Mouse (Mus musculus) adrenal gland, postnatal 14 days (tissue): ENCODE measurements around the gene Setd1a. TPM values are rescaled to one million over a fixed set of nuclear protein-coding genes. Genes with fewer than 3 reads are reported as not detected.

Experiments used
- DNase-seq: peaks from one replicate; pipeline ENCODE4 v3.0.0; 2021; ENCODE audit warnings: mixed read lengths
- total RNA-seq: library from RNA; stranded (reverse); gene quantifications from 2 replicates; pipeline ENCODE4 v1.2.3, GENCODE M21; 2021

The Setd1a gene
- total RNA-seq, 1 experiment from 2014 or later = 37.7 TPM

GRCm38 (mm10) chr7:127766851-127767609 is 9.4 kb upstream of the Setd1a start:
- no peak for DNase-seq

GRCm38 (mm10) chr7:127767671-127768345 is 8.7 kb upstream of the Setd1a start:
- no peak for DNase-seq

GRCm38 (mm10) chr7:127768346-127768996 is 8.0 kb upstream of the Setd1a start:
- peak; percentile 40 for DNase-seq

DNA sequence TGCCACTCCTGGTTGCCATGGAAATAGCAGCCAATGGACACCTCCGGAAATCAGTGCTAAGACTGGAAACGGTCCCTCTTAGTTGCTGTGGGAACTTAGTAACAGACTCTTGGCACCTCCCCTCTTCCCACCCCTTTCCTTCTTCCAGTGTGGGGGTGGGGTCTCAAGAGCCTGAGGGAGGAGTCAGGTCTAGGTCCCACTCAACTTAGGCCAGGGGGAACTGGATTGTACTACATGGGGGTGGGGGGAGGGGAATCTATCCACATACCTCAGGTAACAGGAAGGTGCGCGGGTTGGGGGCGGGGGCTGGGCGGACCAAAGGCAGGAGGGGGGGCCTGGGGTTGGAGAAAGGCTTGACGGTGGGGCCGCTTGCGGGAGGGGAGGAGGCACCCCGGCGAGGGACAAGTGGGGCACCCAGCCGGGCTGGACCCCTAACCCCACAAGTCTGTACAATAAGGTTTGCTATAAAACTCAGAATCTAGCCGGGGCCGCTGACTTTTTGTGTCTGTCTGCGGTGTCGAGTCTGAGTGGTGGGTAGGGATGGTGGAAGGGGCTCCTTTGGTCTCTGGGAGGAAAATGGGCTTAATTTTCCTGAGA is 7.4 kb upstream of the Setd1a start:
- peak; percentile 97 for DNase-seq

GRCm38 (mm10) chr7:127769651-127770038 is 6.8 kb upstream of the Setd1a start, which contains the start of gene Orai3:
Gene Orai3 (plus strand): TSS chr7:127769815.
- DNase-seq = peak; percentile 93

DNA sequence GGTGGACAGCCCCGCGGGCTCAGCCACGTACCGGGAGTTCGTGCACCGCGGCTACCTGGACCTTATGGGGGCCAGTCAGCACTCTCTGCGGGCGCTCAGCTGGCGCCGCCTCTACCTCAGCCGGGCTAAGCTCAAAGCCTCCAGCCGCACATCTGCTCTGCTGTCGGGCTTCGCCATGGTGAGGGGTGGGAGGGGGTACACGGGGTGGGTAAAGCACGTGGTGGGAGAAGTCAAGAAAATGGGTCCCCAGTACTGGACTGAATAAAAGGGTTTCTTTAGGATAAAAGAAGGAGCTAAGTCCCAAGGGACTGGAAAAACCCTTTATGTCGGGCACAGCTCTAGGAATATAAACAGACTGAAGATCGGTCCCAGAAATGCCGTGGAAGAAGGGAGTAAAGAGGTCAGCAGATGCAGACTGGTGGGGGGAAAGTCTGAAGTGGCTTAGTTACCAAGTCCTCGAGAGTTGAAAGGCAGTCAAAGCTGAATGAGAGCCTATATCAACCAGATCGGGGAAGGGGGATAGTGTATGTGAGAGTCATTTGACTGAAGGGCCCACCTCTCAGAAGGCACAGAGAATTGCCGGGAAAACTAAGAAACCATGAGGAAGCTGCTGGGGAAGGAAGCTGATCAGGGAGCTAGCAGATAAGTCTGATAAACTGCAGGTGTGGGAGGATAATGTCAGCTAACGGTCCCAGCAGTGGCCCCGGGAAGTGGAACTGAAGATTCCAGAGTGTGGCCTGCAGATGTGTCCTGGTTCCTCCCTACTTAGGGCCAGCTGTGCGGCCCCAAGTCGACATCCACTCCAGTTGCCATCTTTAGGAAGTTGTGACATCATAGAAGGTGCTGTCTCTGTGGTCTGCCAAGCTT is 6.2 kb upstream of the Setd1a start:
- peak; percentile 18 for DNase-seq

DNA sequence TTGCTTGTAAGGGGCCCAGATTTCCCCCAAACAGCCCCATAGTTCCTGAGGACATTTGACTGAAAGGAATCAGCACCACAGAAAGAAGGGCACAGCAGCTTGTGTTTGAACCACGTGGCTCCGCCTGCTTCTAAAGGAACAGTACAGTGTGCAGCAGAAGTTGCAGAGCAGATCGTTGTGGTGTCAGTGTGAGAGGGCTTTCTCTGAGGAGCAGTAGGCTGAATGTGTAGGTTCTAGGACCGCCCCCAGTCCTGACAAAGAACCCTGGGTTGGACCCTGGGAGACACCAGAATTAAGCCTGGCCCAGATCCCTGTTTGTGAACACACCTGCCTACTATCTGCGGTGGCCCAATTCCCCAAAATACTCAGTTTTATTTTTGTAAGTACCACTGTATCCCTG is 5.2 kb upstream of the Setd1a start:
- no peak for DNase-seq

GRCm38 (mm10) chr7:127772080-127772479 is 4.4 kb upstream of the Setd1a start:
- no peak for DNase-seq

DNA sequence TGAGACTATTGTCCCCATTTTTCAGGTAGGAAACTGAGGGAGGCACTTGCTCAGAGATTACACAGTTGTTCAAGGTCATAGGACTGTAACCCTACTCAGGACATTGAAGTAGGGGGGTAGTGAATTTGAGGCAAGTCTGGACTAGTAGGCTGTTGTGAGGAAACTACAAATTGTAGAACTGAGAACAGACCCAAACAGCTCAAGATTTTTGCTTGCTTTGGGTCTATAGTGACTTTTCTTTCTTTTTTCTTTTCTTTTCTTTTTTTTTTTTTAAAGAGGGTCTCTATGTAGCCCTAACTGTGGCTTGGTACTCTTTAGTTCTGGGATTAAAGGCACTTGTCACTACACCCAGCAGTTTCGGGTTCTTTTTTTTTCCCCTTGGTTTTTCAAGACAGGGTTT is 3.9 kb upstream of the Setd1a start:
- no peak for DNase-seq

- DNase-seq = peak; percentile 90
Measured at GRCm38 (mm10) chr7:127773664-127774384, 2.6 kb upstream of the Setd1a start.

GRCm38 (mm10) chr7:127775837-127776236 is 633 bp upstream of the Setd1a start:
- peak; percentile 27 for DNase-seq

DNA sequence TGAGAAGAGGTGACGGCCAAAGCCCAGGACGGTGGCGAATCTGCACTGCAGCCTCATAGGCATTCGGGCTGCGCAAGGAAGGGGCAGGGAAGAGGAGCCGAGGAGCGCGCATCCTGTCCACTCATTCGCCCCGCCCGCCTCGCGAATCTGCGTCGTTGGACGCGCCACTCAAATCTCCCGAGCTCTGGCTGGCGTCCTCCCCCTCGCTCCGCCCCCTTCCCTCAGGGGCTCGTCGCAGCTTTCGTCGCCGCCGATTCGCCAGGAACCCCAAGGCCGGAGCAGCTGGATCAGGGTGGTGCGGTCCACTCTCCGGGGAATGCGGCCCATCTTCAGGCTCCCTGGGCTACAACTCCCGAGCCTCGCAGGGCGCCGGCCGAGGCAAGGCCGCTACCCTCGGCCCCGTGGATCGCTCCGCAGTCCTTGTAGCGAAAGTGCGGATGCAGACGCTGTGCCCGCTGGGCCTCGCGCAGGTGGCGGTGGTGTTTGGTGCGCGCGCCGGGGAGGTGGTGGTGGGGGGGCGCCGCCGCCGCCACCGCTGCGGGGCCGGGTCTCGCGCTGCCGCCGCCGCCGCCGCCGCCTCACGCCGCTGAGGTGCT is 506 bp downstream of the Setd1a start:
- peak; percentile 99 for DNase-seq

DNA sequence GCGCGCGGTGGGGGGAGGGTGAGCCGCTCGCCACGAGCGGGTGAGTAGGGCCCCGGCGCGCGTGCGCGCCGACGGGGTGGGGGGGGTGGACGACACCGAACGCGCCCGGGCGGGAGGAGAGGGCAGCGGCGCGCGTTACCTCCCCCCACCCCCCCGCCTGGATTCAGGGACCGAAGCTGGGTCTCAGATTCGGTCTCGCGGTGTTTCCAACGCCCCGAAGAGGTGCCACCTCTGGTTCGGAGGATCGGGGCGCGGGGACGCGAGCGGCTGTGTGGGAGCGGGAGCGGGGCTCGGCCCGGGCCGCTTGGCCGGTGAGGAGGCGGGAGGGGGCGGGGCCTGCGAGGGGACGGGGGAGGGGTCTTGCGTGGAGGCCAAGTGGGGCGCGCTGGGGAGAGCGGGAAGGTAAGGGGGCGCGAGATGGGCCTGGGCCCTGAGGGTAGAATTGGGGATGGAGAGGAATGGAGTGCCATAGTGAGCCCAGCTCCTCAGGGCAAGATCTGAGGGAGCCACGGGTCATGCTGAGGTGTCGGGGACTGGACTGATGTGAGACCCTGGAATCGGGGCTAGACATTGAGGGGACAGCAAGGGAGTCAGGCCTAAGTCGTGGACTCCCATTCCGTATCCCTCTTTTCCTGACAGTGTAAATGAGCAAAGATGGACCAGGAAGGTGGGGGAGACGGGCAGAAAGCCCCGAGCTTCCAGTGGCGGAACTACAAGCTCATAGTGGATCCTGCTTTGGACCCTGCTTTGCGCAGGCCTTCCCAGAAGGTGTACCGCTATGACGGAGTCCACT is 1.2 kb downstream of the Setd1a start:
- peak; percentile 83 for DNase-seq

GRCm38 (mm10) chr7:127778350-127778749 is 1.9 kb downstream of the Setd1a start:
- DNase-seq = no peak

DNA sequence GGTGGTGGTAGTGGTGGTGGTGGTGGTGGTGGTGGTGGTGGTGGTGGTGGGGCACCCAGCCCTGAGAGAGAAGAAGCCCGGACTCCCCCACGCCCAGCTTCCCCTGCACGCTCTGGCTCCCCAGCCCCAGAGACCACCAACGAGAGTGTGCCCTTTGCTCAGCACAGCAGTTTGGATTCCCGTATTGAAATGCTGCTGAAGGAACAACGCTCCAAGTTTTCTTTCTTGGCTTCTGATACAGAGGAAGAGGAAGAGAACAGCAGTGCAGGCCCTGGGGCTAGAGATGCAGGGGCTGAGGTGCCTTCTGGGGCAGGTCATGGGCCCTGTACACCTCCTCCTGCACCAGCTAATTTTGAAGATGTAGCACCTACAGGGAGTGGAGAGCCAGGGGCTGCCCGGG is 8.8 kb downstream of the Setd1a start, which contains the start of gene Gm49388:
Gm49388 (plus strand) TSS at position 301 of the 400 bp plus-strand sequence.
- DNase-seq = no peak

DNA sequence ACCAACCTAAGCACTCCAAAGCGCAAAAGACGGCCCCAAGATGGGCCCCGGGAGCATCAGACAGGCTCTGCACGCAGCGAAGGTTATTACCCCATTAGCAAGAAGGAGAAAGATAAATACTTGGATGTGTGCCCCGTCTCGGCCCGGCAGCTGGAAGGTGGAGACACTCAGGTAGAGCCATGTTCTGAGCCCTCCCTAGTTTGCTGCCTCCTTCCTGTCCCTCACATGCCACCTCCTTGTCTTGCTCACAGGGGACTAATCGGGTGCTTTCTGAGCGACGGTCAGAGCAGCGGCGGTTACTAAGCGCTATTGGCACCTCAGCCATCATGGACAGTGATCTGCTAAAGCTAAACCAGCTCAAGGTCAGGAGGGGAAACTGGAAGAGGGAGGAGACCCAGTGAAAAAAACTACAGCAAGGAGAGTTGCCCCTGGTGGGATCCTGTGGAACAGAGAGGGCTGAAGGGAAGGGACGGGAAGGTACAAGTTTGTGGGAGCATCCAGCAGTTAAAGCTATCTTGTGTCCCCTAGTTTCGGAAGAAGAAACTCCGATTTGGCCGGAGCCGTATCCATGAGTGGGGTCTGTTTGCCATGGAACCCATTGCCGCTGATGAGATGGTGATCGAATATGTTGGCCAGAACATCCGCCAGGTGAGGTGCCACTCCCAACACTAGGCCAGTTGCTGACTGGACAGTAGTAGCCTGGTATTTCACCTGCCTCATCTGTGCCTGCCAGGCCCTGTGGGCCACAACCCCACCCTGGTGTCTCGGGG is 20.8 kb downstream of the Setd1a start:
- no peak for DNase-seq

GRCm38 (mm10) chr7:127798591-127798990 is 22.1 kb downstream of the Setd1a start:
- no peak for DNase-seq

DNA sequence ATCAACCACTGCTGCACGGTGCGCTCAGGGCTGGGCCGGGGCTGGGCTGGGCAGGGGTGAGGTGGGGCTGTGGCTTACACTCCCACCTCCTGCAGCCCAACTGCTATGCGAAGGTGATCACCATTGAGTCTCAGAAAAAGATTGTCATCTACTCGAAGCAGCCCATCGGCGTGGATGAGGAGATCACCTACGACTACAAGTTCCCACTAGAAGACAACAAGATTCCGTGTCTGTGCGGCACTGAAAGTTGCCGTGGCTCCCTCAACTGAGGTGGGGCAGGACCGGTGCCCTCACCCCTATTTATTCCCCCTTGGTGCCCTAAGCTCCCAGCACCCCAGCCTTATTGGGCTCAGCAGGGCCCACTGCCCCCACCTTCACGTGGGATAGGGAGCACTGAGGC is 22.7 kb downstream of the Setd1a start:
- DNase-seq = no peak

DNA sequence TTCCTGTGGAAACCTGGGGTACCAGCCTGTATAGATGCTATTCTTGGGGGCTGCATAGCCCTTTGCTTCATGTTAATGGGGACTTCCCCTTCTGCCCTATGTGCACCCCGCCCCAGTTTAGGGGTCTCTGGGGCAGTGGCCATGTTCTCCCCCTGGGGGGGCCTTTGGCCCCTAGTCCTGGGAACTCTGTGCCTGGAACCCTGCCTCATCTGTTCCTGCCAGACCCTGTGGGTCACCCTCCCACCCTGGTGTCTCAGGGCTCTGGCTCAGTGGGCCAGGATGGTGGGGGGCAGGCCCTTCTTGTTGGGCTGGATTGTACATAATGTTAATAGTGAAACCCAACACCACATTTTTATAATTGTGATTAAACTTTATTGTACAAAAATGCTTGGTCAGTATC is 23.3 kb downstream of the Setd1a start:
- no peak for DNase-seq
